Mouse (Mus musculus): ENCODE measurements around the gene Sorcs1. TPM values are rescaled to one million over a fixed set of nuclear protein-coding genes. Genes with fewer than 3 reads are reported as not detected.

Sorcs1 gene
- total and polyA plus RNA-seq, 3 experiments, result 0.10 to 0.18 (median 0.14) TPM

DNA sequence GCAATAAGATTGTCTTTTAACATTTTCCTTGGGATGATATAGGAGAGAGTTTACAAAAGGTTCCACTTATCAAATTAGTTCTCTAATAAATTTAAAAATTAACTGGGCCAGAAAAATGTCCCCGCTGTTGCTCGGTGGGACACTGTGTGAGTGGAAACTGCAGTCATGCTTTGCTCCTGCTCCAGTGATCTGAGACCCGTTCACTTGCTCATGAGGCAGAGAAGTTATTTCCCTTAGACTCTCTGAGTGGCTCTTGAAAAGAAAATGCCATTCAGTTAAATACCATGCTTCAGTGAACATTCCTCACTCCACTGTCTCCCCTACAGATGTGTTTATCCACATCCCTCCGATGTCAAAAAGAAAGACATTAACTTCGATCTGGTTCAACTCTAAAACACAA lies 144.4 kb downstream of the Sorcs1 start:
- Histone ChIP-seq H3K4me1 (ENCODE audit: control insufficient read depth, insufficient read depth, low read length) (no peaks in the 10 kb centered on the region), H3K9ac (ENCODE audit: low read depth, low read length) (no peak overlapping the region), H3K27me3 (ENCODE audit: control insufficient read depth, insufficient read depth, low read length) (no peaks in the 10 kb centered on the region), H3K36me3 (ENCODE audit: control insufficient read depth, insufficient read depth, low read length) (no peaks in the 10 kb centered on the region), H3K27ac (no peak overlapping the region), H3K79me2 (replicated peaks; ENCODE audit: control insufficient read depth, insufficient read depth, low read length) (no peaks in the 10 kb centered on the region), H3K4me3 (no peak overlapping the region)
- DNase-seq, result no peak
- intact Hi-C loops (cut with DNase I), result no loop called here
- 78% methylated on average over 5 of the region's 5 CpGs for WGBS
- no peak for TF ChIP-seq CTCF (IDR thresholded peaks at IDR 0.05)
- TF ChIP-seq POLR2A (IDR thresholded peaks at IDR 0.05; ENCODE audit: insufficient read depth, low read depth, low read length), result no peak

DNA sequence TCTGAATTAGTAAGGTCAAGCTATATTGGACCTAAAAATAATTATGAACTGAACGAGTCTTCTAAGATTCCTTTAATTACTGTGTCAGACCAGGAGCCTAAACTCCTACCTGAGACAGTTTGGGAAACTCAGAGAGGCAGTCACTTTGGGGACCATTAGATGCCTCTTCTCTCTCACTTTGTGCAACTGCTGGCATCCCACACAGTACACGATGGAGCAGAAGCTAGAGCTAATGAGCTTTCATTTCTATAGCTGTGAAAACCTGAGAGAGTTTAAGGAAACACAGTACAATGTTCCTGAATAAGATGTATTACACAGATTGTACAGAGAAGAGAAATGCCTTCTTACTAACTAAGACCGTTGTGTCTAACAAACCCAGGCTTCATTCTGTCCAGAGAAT lies 150.6 kb downstream of the Sorcs1 start:
- H3K79me2 ChIP-seq (replicated peaks; ENCODE audit: control insufficient read depth, insufficient read depth, low read length), result no peaks in the 10 kb centered on the region
- intact Hi-C loops (cut with DNase I), result no loop called here
- WGBS, result 76% methylated on average over 3 of the region's 3 CpGs
- H3K4me1 ChIP-seq (ENCODE audit: control insufficient read depth, insufficient read depth, low read length), result no peaks in the 10 kb centered on the region
- DNase-seq, result no peak
- no peak overlapping the region for H3K4me3 ChIP-seq
- H3K9ac ChIP-seq (ENCODE audit: low read depth, low read length), result no peak overlapping the region
- H3K27ac ChIP-seq, result no peak overlapping the region
- H3K36me3 ChIP-seq (ENCODE audit: control insufficient read depth, insufficient read depth, low read length), result no peaks in the 10 kb centered on the region
- TF ChIP-seq CTCF (IDR thresholded peaks at IDR 0.05) (no peak), EP300 (IDR thresholded peaks at IDR 0.05; ENCODE audit: insufficient read depth, low read depth, low read length) (no peak), POLR2A (IDR thresholded peaks at IDR 0.05; ENCODE audit: insufficient read depth, low read depth, low read length) (no peak)
- H3K27me3 ChIP-seq (ENCODE audit: control insufficient read depth, insufficient read depth, low read length), result no peaks in the 10 kb centered on the region

DNA sequence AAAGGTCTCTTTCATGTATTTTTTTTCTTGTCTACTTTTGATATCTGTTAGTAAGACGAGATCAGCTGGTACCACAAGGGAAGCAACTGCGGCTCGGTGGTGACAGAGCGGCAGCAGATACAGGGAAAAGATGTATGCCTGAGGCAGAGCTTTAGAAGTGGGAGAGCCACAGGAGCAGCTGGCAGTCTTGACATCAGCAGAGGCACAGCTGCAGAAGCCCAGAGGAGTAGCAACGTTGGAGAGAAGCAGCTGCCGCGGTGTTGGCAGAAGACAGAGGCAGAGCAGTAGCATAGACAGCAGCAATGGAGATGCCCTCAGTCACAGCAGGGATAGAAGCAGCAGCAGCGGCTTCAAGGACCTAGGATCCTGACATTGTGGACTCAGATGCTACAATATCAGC lies 152.4 kb downstream of the Sorcs1 start:
- Histone ChIP-seq H3K4me3 (no peak overlapping the region), H3K27ac (no peak overlapping the region), H3K36me3 (ENCODE audit: control insufficient read depth, insufficient read depth, low read length) (no peaks in the 10 kb centered on the region), H3K9ac (ENCODE audit: low read depth, low read length) (no peak overlapping the region), H3K27me3 (ENCODE audit: control insufficient read depth, insufficient read depth, low read length) (no peaks in the 10 kb centered on the region), H3K79me2 (replicated peaks; ENCODE audit: control insufficient read depth, insufficient read depth, low read length) (no peaks in the 10 kb centered on the region), H3K4me1 (ENCODE audit: control insufficient read depth, insufficient read depth, low read length) (no peaks in the 10 kb centered on the region)
- TF ChIP-seq CTCF (IDR thresholded peaks at IDR 0.05) (no peak), POLR2A (IDR thresholded peaks at IDR 0.05; ENCODE audit: insufficient read depth, low read depth, low read length) (no peak), EP300 (IDR thresholded peaks at IDR 0.05; ENCODE audit: insufficient read depth, low read depth, low read length) (no peak)
- WGBS, result 72% methylated on average over 8 of the region's 8 CpGs
- DNase-seq, result no peak
- intact Hi-C loops (cut with DNase I), result no loop called here

DNA sequence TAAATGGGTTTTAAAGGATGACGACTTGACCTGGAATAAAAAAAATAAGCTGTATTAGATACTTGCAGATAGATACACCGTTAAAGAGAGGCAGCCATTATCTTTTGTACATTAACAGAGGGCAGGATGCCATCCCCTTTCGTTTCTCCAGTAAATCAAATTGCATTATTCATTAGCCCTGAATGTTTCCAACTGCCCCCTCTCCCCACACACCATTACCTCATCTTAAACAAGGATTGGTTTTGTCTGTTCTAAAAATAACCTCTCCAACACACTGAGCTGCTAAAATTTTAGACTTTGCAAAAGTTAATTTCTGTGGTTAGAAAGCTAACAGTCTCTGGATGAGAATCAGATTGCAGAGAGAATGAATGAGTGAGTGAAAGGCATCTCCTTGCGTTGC lies 156.5 kb downstream of the Sorcs1 start:
- no peak overlapping the region for H3K27ac ChIP-seq
- H3K27me3 ChIP-seq (ENCODE audit: control insufficient read depth, insufficient read depth, low read length), result no peaks in the 10 kb centered on the region
- H3K36me3 ChIP-seq (ENCODE audit: control insufficient read depth, insufficient read depth, low read length), result no peaks in the 10 kb centered on the region
- DNase-seq, result no peak
- H3K4me3 ChIP-seq, result no peak overlapping the region
- no peaks in the 10 kb centered on the region for H3K79me2 ChIP-seq (replicated peaks; ENCODE audit: control insufficient read depth, insufficient read depth, low read length)
- TF ChIP-seq CTCF (IDR thresholded peaks at IDR 0.05) (no peak), POLR2A (IDR thresholded peaks at IDR 0.05; ENCODE audit: insufficient read depth, low read depth, low read length) (no peak), EP300 (IDR thresholded peaks at IDR 0.05; ENCODE audit: insufficient read depth, low read depth, low read length) (no peak)
- no peaks in the 10 kb centered on the region for H3K4me1 ChIP-seq (ENCODE audit: control insufficient read depth, insufficient read depth, low read length)
- no peak overlapping the region for H3K9ac ChIP-seq (ENCODE audit: low read depth, low read length)
- intact Hi-C loops (cut with DNase I), result no loop called here
- WGBS, result 62% methylated on average over 4 of the region's 4 CpGs

DNA sequence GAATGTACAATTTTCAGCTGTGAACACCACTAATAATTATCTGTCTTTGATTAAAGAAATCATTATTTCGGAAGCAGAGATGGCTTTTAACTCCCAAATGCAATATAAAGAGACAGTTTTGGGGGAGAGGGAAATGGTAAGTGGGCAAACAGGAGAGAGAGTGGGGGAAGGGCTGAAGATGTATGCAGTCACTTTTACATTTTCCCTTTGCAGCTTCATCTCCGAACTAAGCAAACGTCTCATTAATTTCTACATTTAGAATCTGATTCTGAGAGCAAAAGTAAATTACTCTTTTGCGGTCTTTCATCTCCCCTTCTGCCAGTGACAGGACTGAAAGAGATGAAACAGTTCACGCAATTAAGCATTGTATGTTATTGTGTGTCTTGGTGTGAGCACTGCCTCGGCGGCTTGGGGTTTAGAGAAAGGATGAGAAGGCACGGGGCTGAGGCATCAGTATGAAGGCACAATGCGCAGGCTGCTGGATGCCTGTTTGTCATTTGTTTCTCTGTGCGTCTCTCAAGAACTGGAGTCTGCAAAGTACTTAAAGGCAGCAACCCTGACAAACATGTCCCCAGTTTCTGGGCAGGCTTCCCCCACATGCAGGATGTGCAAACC lies 163.3 kb downstream of the Sorcs1 start:
- intact Hi-C loops (cut with DNase I), result no loop called here
- WGBS, result 64% methylated on average over 10 of the region's 10 CpGs
- Histone ChIP-seq H3K9ac (ENCODE audit: low read depth, low read length) (no peak overlapping the region), H3K4me3 (no peak overlapping the region), H3K4me1 (ENCODE audit: control insufficient read depth, insufficient read depth, low read length) (no peaks in the 10 kb centered on the region), H3K36me3 (ENCODE audit: control insufficient read depth, insufficient read depth, low read length) (no peaks in the 10 kb centered on the region), H3K27ac (no peak overlapping the region), H3K79me2 (replicated peaks; ENCODE audit: control insufficient read depth, insufficient read depth, low read length) (no peaks in the 10 kb centered on the region), H3K27me3 (ENCODE audit: control insufficient read depth, insufficient read depth, low read length) (no peaks in the 10 kb centered on the region)
- DNase-seq, result no peak
- TF ChIP-seq CTCF (IDR thresholded peaks at IDR 0.05) (no peak), POLR2A (IDR thresholded peaks at IDR 0.05; ENCODE audit: insufficient read depth, low read depth, low read length) (no peak), EP300 (IDR thresholded peaks at IDR 0.05; ENCODE audit: insufficient read depth, low read depth, low read length) (no peak)

DNA sequence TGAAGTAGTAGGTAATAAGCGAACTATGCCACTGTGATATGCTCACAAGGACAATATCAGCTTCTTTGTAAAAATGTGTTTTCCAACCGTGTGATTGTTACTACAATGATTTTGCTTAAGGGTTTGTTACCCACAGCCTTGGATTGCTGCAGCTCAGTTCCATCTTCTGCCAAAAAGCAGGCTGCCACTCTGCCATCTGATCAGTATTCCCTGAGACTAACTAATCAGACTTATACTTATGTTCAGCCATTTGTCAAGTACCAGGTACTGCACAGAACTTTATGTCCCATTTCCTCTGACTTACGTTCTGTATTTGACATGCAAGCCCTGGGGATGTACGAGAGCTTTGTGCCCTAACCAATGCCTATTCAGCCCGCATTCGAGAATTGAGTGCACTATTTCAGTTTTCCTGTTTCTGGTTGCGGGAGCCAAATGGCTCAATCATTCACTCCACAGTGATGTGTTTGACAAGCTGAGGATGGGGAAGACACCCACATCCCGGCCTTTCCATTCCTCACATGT lies 164.1 kb downstream of the Sorcs1 start:
- WGBS, result 73% methylated on average over 8 of the region's 8 CpGs
- no peak overlapping the region for H3K9ac ChIP-seq (ENCODE audit: low read depth, low read length)
- DNase-seq, result no peak
- no peaks in the 10 kb centered on the region for H3K4me1 ChIP-seq (ENCODE audit: control insufficient read depth, insufficient read depth, low read length)
- no peak overlapping the region for H3K27ac ChIP-seq
- no peaks in the 10 kb centered on the region for H3K79me2 ChIP-seq (replicated peaks; ENCODE audit: control insufficient read depth, insufficient read depth, low read length)
- H3K27me3 ChIP-seq (ENCODE audit: control insufficient read depth, insufficient read depth, low read length), result no peaks in the 10 kb centered on the region
- TF ChIP-seq EP300 (IDR thresholded peaks at IDR 0.05; ENCODE audit: insufficient read depth, low read depth, low read length) (no peak), CTCF (IDR thresholded peaks at IDR 0.05) (no peak), POLR2A (IDR thresholded peaks at IDR 0.05; ENCODE audit: insufficient read depth, low read depth, low read length) (no peak)
- no peak overlapping the region for H3K4me3 ChIP-seq
- intact Hi-C loops (cut with DNase I), result no loop called here
- no peaks in the 10 kb centered on the region for H3K36me3 ChIP-seq (ENCODE audit: control insufficient read depth, insufficient read depth, low read length)
